ENCODE assay signal across 9 mouse cellular contexts in the genomic region with DNA sequence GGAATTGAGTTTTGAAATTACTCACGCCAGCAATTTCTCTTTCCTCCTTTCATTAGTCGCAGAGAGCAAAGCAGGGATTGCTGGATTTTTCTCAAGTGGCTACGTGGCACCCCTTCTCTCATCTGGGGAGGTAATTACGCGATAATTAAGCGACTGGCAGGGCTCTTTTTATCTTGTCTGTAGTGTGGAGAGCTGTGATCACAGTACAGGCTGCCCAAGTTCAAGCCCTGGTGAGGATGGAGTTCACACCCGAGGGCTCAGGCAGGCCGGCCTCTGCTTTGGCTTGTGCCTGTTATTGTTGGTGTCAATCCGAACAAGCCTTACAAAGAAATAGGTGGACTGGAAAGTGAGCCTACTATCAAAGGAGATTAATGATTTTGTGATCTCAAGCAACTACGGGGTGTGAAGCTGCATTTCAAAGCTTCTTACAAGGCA. TPM values are rescaled to one million over a fixed set of nuclear protein-coding genes. Genes with fewer than 3 reads are reported as not detected.
DNase-seq lines count a peak whose midpoint lies in the region; ATAC-seq and TF ChIP-seq lines count a peak whose summit lies in the region.
"Had no signal": no experiment of that assay in that cellular context is flagged by ENCODE, and none has a peak within 500 bp of the region (broad histone marks: within the 10 kb centered on the region; RNA-seq: fewer than 3 reads in every experiment).

No protein-coding gene starts in this region.

- DNase-seq in heart, adult 18-20 months: no peak
- DNase-seq in lung, postnatal 14 days: peak; percentile 13
- no peak for DNase-seq in ovary, postnatal 36 days (ENCODE audit: low spot score)
- DNase-seq in thymus, adult 18-20 months: no peak
- no peak for DNase-seq in testis, postnatal 10 days (ENCODE audit: low spot score)

- no peak for TF ChIP-seq POLR2A in bone marrow macrophage, adult 2 months (IDR thresholded peaks at IDR 0.05; ENCODE audit: borderline replicate concordance, low read depth, low read length)

- no peak for ATAC-seq in heart, embryonic 11.5 days (replicated peaks; ENCODE audit: insufficient number of reproducible peaks, low FRiP score, low TSS enrichment)
- ATAC-seq in heart, embryonic 16.5 days (replicated peaks; ENCODE audit: extremely low read depth, insufficient read depth, low FRiP score): no peak

- TF ChIP-seq CTCF in bone marrow macrophage, adult 2 months (IDR thresholded peaks at IDR 0.05; ENCODE audit: low read depth, low read length): no peak

- H3K9me3 ChIP-seq in heart, embryonic 11.5 days (replicated peaks; ENCODE audit: control insufficient read depth, low read length): no peaks in the 10 kb centered on the region
- H3K9me3 ChIP-seq in heart, embryonic 16.5 days (replicated peaks; ENCODE audit: control insufficient read depth, low read length): no peaks in the 10 kb centered on the region

- H3K36me3 ChIP-seq in heart, embryonic 11.5 days (ENCODE audit: control insufficient read depth, insufficient read depth, low read length): no peaks in the 10 kb centered on the region
- no peaks in the 10 kb centered on the region for H3K36me3 ChIP-seq in heart, embryonic 16.5 days (ENCODE audit: control insufficient read depth, insufficient read depth)

- H3K9ac ChIP-seq in heart, embryonic 11.5 days (ENCODE audit: low read depth, low read length): no peak overlapping the region
- H3K9ac ChIP-seq in heart, embryonic 16.5 days (ENCODE audit: low read length): no peak overlapping the region

- peak overlapping the region; percentile 36; the same call in 1 of the 2 replicates for H3K4me3 ChIP-seq in heart, embryonic 11.5 days (ENCODE audit: low read depth, low read length)
- peak overlapping the region; percentile 50 for H3K4me3 ChIP-seq in bone marrow macrophage, adult 2 months (ENCODE audit: insufficient read depth, low read length)
- peak overlapping the region; percentile 33 for H3K4me3 ChIP-seq in heart, embryonic 16.5 days (ENCODE audit: low read length)

- peak overlapping the region; percentile 71 for H3K4me2 ChIP-seq in heart, embryonic 11.5 days
- peak overlapping the region; percentile 54 for H3K4me2 ChIP-seq in heart, embryonic 16.5 days (ENCODE audit: low read depth, low read length)

- H3K27me3 ChIP-seq in heart, embryonic 11.5 days (ENCODE audit: control insufficient read depth, insufficient read depth, low read length): peaks cover 83% of the 10 kb centered on the region
- H3K27me3 ChIP-seq in heart, embryonic 16.5 days (ENCODE audit: control insufficient read depth, insufficient read depth, low read length): peaks cover 68% of the 10 kb centered on the region

- WGBS in heart, embryonic 11.5 days (ENCODE audit: insufficient replicate concordance): 0% methylated on average over 10 of the region's 10 CpGs
- 2% methylated on average over 10 of the region's 10 CpGs for WGBS in heart, embryonic 16.5 days

- peaks cover 3% of the 10 kb centered on the region; the same call in 1 of the 2 replicates for H3K4me1 ChIP-seq in heart, embryonic 11.5 days (ENCODE audit: control insufficient read depth, insufficient read depth, low read length)
- peaks cover 3% of the 10 kb centered on the region for H3K4me1 ChIP-seq in bone marrow macrophage, adult 2 months (ENCODE audit: control insufficient read depth, insufficient read depth, low read length)
- peaks cover 6% of the 10 kb centered on the region; the same call in 1 of the 2 replicates for H3K4me1 ChIP-seq in heart, embryonic 16.5 days (ENCODE audit: control insufficient read depth, insufficient read depth, low read length)

- no peak overlapping the region for H3K27ac ChIP-seq in heart, embryonic 11.5 days (ENCODE audit: low read depth, low read length)
- H3K27ac ChIP-seq in bone marrow macrophage, adult 2 months (ENCODE audit: insufficient read depth, low read depth, low read length): no peak overlapping the region
- H3K27ac ChIP-seq in heart, embryonic 16.5 days (ENCODE audit: low read length): no peak overlapping the region

RNA-seq across cellular contexts. Expression of gene Foxa1, which starts 7.1 kb away (rescaled TPM):
- polyA plus RNA-seq in heart, embryonic 11.5 days (2014; fragmentation: Nextera tagmentation; extraction: Ambion mirVana): 0.27 and 0.59 TPM in 2 replicates
- total RNA-seq in heart, adult 18-20 months (2021): under 1 TPM in 1 of 2 experiments, not detected in 1; 0.59 TPM
- polyA plus RNA-seq in bone marrow macrophage, adult 2 months (2012; ENCODE audit: insufficient read depth, insufficient read length, missing spikeins): not detected in 2 replicates
- 0.18 and 0.74 TPM in 2 replicates for polyA plus RNA-seq in heart, embryonic 16.5 days (2015; fragmentation: Nextera tagmentation; extraction: Ambion mirVana)
- total RNA-seq: heart, postnatal 10 days had no signal

RNA-seq across cellular contexts. Expression of gene Ttc6, which starts 24.3 kb away (rescaled TPM):
- 0.10 and 0.49 TPM in 2 replicates for polyA plus RNA-seq in heart, embryonic 11.5 days (2014; fragmentation: Nextera tagmentation; extraction: Ambion mirVana)
- total RNA-seq in heart, adult 18-20 months (2021): under 1 TPM in 1 of 2 experiments, not detected in 1; 0.44 TPM
- not detected in 2 replicates for polyA plus RNA-seq in bone marrow macrophage, adult 2 months (2012; ENCODE audit: insufficient read depth, insufficient read length, missing spikeins)
- polyA plus RNA-seq in heart, embryonic 16.5 days (2015; fragmentation: Nextera tagmentation; extraction: Ambion mirVana): 0.09 and 0.57 TPM in 2 replicates
- total RNA-seq: heart, postnatal 10 days had no signal
